Comparison of ENCODE assay signal across 28 mouse cellular contexts in the genomic region with DNA sequence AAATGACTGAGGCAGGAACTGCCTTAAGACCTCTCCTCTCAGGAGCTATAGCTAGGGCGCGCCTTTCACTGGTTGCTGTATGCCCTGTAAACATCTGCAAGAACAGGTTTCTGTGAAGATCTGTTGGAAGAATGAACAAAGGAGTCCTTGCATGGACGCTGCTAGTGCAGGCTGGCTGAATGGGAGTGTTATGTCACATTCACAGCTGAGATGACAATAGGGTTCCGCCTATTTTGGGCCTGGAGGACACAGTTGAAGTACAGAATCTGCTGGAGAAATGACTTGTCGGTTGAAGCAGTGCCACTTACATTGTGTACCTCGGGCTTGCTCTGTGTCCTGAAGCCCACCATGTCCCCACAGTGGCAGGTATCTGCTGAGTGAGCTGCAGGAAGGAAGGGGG. TPM values are rescaled to one million over a fixed set of nuclear protein-coding genes. Genes with fewer than 3 reads are reported as not detected.
DNase-seq lines count a peak whose midpoint lies in the region; ATAC-seq and TF ChIP-seq lines count a peak whose summit lies in the region.
"Had no signal": no experiment of that assay in that cellular context is flagged by ENCODE, and none has a peak within 500 bp of the region (broad histone marks: within the 10 kb centered on the region; RNA-seq: fewer than 3 reads in every experiment).

No protein-coding gene starts in this region.

- no peak for TF ChIP-seq POLR2A in cortical plate, adult 2 months (IDR thresholded peaks at IDR 0.05; ENCODE audit: extremely low read depth, insufficient read depth, low read length)

- H3K4me1 ChIP-seq in cortical plate, adult 2 months (ENCODE audit: control insufficient read depth, insufficient read depth, low read length), result peaks cover 3% of the 10 kb centered on the region; the same call in 1 of the 2 replicates
- H3K4me1 ChIP-seq: intestine, embryonic 15.5 days had no signal

- intact Hi-C loops in left cerebral cortex, adult 2 months (cut with DNase I), result loop anchor here (5.0 kb wide), 1 partner anchor 193 kb away; no protein-coding TSS in a partner anchor

- no peak for TF ChIP-seq CTCF in layer of hippocampus, adult 2 months (conservative IDR thresholded peaks at IDR 0.05)
- TF ChIP-seq CTCF in cortical plate, adult 2 months (IDR thresholded peaks at IDR 0.05; ENCODE audit: extremely low read depth, insufficient read depth, low read length), result no peak
- no peak for TF ChIP-seq CTCF in left cerebral cortex, adult 2 months (IDR thresholded peaks at IDR 0.05)

- ATAC-seq in frontal cortex, adult (ENCODE audit: low TSS enrichment), result peak; percentile 20; the same call in 1 of the 2 replicates
- ATAC-seq: activated CD4-positive, CD25-positive, alpha-beta regulatory T cell, adult 4 months; forebrain, embryonic 15.5 days; hindbrain, embryonic 16.5 days; intestine, embryonic 15.5 days had no signal

- peak overlapping the region; percentile 65; the same call in 1 of the 2 replicates for H3K27ac ChIP-seq in layer of hippocampus, adult 2 months
- H3K27ac ChIP-seq in cortical plate, adult 2 months (ENCODE audit: insufficient read depth, low read length), result peak overlapping the region; percentile 69
- H3K27ac ChIP-seq in left cerebral cortex, adult 2 months, result no peak overlapping the region
- H3K27ac ChIP-seq: embryonic facial prominence, embryonic 10.5 days; embryonic facial prominence, embryonic 13.5 days; forebrain, embryonic 12.5 days; forebrain, embryonic 15.5 days; gastrocnemius, adult 2 months; heart, adult 2 months; hindbrain, embryonic 10.5 days; hindbrain, embryonic 13.5 days; intestine, embryonic 15.5 days had no signal

- H3K4me3 ChIP-seq in layer of hippocampus, adult 2 months, result no peak overlapping the region
- H3K4me3 ChIP-seq in cortical plate, adult 2 months (ENCODE audit: insufficient read depth, low read length), result no peak overlapping the region
- no peak overlapping the region for H3K4me3 ChIP-seq in left cerebral cortex, adult 2 months
- H3K4me3 ChIP-seq: embryonic facial prominence, embryonic 10.5 days; embryonic facial prominence, embryonic 13.5 days; erythroblast, embryonic 14.5 days; forebrain, embryonic 12.5 days; forebrain, embryonic 15.5 days; gastrocnemius, adult 2 months; heart, adult 2 months; hindbrain, embryonic 10.5 days; hindbrain, embryonic 13.5 days; intestine, embryonic 15.5 days had no signal

- DNase-seq in frontal cortex, postnatal 10 days (ENCODE audit: low spot score in 2 of 2), result no peak
- DNase-seq in layer of hippocampus, adult 2 months (ENCODE audit: low spot score in 2 of 2), result no peak
- no peak for DNase-seq in layer of hippocampus, postnatal 25 days (ENCODE audit: extremely low spot score in 1 of 2, low spot score in 1 of 2)
- DNase-seq in kidney, adult 9 months, result no peak
- DNase-seq in left cerebral cortex, adult 2 months (ENCODE audit: extremely low spot score in 1 of 2, low spot score in 2 of 2), result no peak
- DNase-seq: adrenal gland, adult 8-10 months; adrenal gland, postnatal 36 days; cerebellum, adult 11 months; cerebellum, adult 2 months; cerebellum, adult 9-11 months; cerebellum, postnatal 25 days; embryo, embryonic 11 days; gastrocnemius, adult 2 months; gastrocnemius, postnatal 25 days; heart, adult 2 months; heart, postnatal 36 days had no signal

RNA-seq across cellular contexts. Expression of a gene that starts 4.6 kb away (rescaled TPM):
- 10 to 100 TPM; 23.0 to 27.3 TPM for total RNA-seq in layer of hippocampus, adult 2 months (2021)
- 10 to 100 TPM; 24.4 to 25.0 TPM for total RNA-seq in layer of hippocampus, postnatal 25 days (2021)
- 39.8 and 44.0 TPM in 2 replicates for polyA plus RNA-seq in cortical plate, adult 2 months (2012; rRNA removed)
- total RNA-seq in left cerebral cortex, adult 2 months (2021), result 10 to 100 TPM; 27.5 to 28.6 TPM

RNA-seq across cellular contexts. Expression of a gene that starts 21.6 kb away (rescaled TPM):
- total RNA-seq in layer of hippocampus, adult 2 months (2021), result 100 to 1,000 TPM; 258 to 266 TPM
- total RNA-seq in layer of hippocampus, postnatal 25 days (2021), result 100 to 1,000 TPM; 230 to 237 TPM
- 163 and 165 TPM in 2 replicates for polyA plus RNA-seq in cortical plate, adult 2 months (2012; rRNA removed)
- total RNA-seq in left cerebral cortex, adult 2 months (2021), result 100 to 1,000 TPM; 232 TPM

RNA-seq across cellular contexts. Expression of a gene that starts 58.3 kb away (rescaled TPM):
- 100 to 1,000 TPM; 255 to 275 TPM for total RNA-seq in layer of hippocampus, adult 2 months (2021)
- 100 to 1,000 TPM; 246 to 257 TPM for total RNA-seq in layer of hippocampus, postnatal 25 days (2021)
- polyA plus RNA-seq in cortical plate, adult 2 months (2012; rRNA removed), result 303 and 320 TPM in 2 replicates
- total RNA-seq in left cerebral cortex, adult 2 months (2021), result 100 to 1,000 TPM; 255 to 275 TPM
